Mouse (Mus musculus): ENCODE results near the gene Pbld1. TPM values are rescaled to one million over a fixed set of nuclear protein-coding genes. Genes with fewer than 3 reads are reported as not detected.

Gene Pbld1
- polyA plus RNA-seq, 1 experiment: 4.7 TPM

DNA sequence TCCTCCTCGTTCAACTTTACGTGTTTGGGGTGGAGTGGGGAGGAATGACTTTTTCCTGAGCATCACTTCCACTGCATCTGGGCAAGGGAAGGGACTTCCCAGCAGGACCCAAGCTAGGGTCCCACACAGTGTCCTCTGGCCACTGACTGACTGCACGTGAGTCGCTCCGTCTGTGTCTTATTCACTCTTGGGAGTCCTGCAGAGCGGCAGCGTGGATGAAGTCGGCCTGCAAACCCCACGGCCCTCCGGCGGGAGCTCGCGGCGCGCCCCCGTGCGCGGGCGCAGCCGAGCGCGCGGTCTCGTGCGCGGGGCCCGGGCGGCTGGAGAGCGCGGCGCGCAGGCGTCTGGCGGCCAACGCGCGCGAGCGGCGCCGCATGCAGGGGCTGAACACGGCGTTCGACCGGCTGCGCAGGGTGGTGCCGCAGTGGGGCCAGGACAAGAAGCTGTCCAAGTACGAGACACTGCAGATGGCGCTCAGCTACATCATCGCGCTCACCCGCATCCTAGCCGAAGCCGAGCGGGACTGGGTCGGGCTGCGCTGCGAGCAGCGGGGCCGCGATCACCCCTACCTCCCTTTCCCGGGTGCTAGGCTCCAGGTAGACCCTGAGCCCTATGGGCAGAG, 40.1 kb downstream of the Pbld1 start:
- H3K27ac ChIP-seq (ENCODE audit: insufficient read depth, low read depth, low read length): no peak overlapping the region
- peaks cover 3% of the 10 kb centered on the region for H3K4me1 ChIP-seq (ENCODE audit: control insufficient read depth, insufficient read depth, insufficient read length, low read length)
- no peaks in the 10 kb centered on the region for H3K36me3 ChIP-seq (ENCODE audit: control insufficient read depth, insufficient read depth, low read length)
- TF ChIP-seq CTCF (IDR thresholded peaks at IDR 0.05; ENCODE audit: extremely low read depth, insufficient read length, insufficient replicate concordance, low read depth, low read length) (no peak), POLR2A (IDR thresholded peaks at IDR 0.05; ENCODE audit: low read depth, low read length) (no peak)
- H3K4me3 ChIP-seq (ENCODE audit: low read depth, low read length): peak overlapping the region; percentile 61
- H3K27me3 ChIP-seq (ENCODE audit: control insufficient read depth, insufficient read depth, low read length): peaks cover 21% of the 10 kb centered on the region
- WGBS: under 1% methylated on average over 62 of the region's 62 CpGs

- Histone ChIP-seq H3K4me3 (ENCODE audit: low read depth, low read length) (peak overlapping the region; percentile 61), H3K27ac (ENCODE audit: insufficient read depth, low read depth, low read length) (no peak overlapping the region), H3K27me3 (ENCODE audit: control insufficient read depth, insufficient read depth, low read length) (peaks cover 21% of the 10 kb centered on the region), H3K36me3 (ENCODE audit: control insufficient read depth, insufficient read depth, low read length) (no peaks in the 10 kb centered on the region), H3K4me1 (ENCODE audit: control insufficient read depth, insufficient read depth, insufficient read length, low read length) (peaks cover 3% of the 10 kb centered on the region)
- no peak for TF ChIP-seq CTCF (IDR thresholded peaks at IDR 0.05; ENCODE audit: extremely low read depth, insufficient read length, insufficient replicate concordance, low read depth, low read length)
- TF ChIP-seq POLR2A (IDR thresholded peaks at IDR 0.05; ENCODE audit: low read depth, low read length): no peak
- 32% methylated on average over 9 of the region's 9 CpGs for WGBS
Observed at GRCm38 (mm10) chr10:63100657-63101056, 40.7 kb downstream of the Pbld1 start.

DNA sequence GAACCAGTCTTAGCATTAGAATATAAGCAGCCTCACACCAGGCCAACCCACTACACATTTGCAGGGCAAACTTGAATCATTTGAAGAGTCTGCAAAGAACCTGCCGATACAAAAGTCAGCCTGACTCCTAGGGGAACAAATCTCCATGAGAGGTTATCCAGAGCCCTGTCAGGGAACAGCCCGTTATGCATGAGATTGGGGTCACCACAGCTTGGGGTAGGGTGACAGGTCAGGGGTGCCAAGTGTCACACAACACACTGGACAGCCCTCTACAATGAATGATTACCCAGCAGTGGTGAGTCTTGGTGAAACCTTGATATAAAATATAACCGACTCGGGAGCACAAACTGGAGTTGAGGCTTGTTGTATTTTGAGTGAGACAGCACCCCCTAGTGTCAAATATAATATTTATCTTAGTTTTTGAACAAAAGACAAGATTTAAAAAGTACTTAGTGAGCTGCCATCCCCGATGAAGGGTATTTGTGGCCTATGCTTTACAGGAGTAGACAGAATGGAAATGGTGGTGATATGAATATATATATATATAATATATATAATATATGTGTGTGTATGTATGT, 53.2 kb downstream of the Pbld1 start:
- TF ChIP-seq POLR2A (IDR thresholded peaks at IDR 0.05; ENCODE audit: low read depth, low read length) (no peak), CTCF (IDR thresholded peaks at IDR 0.05; ENCODE audit: extremely low read depth, insufficient read length, insufficient replicate concordance, low read depth, low read length) (peak; percentile 11; the same call in 1 of the 2 replicates)
- WGBS: 39% methylated on average over 5 of the region's 5 CpGs
- no peaks in the 10 kb centered on the region for H3K27me3 ChIP-seq (ENCODE audit: control insufficient read depth, insufficient read depth, low read length)

GRCm38 (mm10) chr10:63113716-63114360, 53.9 kb downstream of the Pbld1 start:
- Histone ChIP-seq H3K4me3 (ENCODE audit: low read depth, low read length) (no peak overlapping the region), H3K4me1 (ENCODE audit: control insufficient read depth, insufficient read depth, insufficient read length, low read length) (no peaks in the 10 kb centered on the region), H3K36me3 (ENCODE audit: control insufficient read depth, insufficient read depth, low read length) (no peaks in the 10 kb centered on the region), H3K27me3 (ENCODE audit: control insufficient read depth, insufficient read depth, low read length) (no peaks in the 10 kb centered on the region), H3K27ac (ENCODE audit: insufficient read depth, low read depth, low read length) (no peak overlapping the region)
- TF ChIP-seq CTCF (IDR thresholded peaks at IDR 0.05; ENCODE audit: extremely low read depth, insufficient read length, insufficient replicate concordance, low read depth, low read length) (no peak), POLR2A (IDR thresholded peaks at IDR 0.05; ENCODE audit: low read depth, low read length) (no peak)
- WGBS: 85% methylated on average over 6 of the region's 6 CpGs

More for the DNA sequence above, 53.2 kb downstream of the Pbld1 start:
- Histone ChIP-seq H3K36me3 (ENCODE audit: control insufficient read depth, insufficient read depth, low read length) (no peaks in the 10 kb centered on the region), H3K27ac (ENCODE audit: insufficient read depth, low read depth, low read length) (no peak overlapping the region), H3K4me3 (ENCODE audit: low read depth, low read length) (no peak overlapping the region), H3K4me1 (ENCODE audit: control insufficient read depth, insufficient read depth, insufficient read length, low read length) (no peaks in the 10 kb centered on the region)

- TF ChIP-seq CTCF (IDR thresholded peaks at IDR 0.05; ENCODE audit: extremely low read depth, insufficient read length, insufficient replicate concordance, low read depth, low read length): no peak
- no peak for TF ChIP-seq POLR2A (IDR thresholded peaks at IDR 0.05; ENCODE audit: low read depth, low read length)
Observed at GRCm38 (mm10) chr10:63115881-63116280, 55.9 kb downstream of the Pbld1 start.

DNA sequence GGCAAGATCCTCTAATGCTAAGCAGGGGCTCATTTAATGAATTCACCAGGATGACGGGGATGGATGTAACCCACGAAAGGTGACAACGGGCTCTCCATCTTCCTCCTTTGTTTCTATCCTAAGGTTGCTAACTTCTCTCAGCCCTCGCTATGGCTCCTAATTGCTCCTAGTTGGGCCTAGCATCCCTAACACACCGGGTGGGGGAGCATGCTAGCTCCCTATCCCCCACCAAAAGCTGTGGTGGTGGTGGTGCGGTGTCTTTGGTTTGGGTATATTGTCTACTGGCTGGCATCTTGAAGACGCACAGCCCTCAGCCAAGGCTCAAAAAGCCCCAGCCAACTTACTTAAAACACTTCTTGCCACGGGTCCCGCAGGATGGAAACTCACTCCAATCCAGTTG, 56.4 kb downstream of the Pbld1 start:
- Histone ChIP-seq H3K4me1 (ENCODE audit: control insufficient read depth, insufficient read depth, insufficient read length, low read length) (no peaks in the 10 kb centered on the region), H3K36me3 (ENCODE audit: control insufficient read depth, insufficient read depth, low read length) (no peaks in the 10 kb centered on the region), H3K27ac (ENCODE audit: insufficient read depth, low read depth, low read length) (no peak overlapping the region), H3K27me3 (ENCODE audit: control insufficient read depth, insufficient read depth, low read length) (no peaks in the 10 kb centered on the region), H3K4me3 (ENCODE audit: low read depth, low read length) (no peak overlapping the region)
- no peak for TF ChIP-seq CTCF (IDR thresholded peaks at IDR 0.05; ENCODE audit: extremely low read depth, insufficient read length, insufficient replicate concordance, low read depth, low read length)
- no peak for TF ChIP-seq POLR2A (IDR thresholded peaks at IDR 0.05; ENCODE audit: low read depth, low read length)
- 94% methylated on average over 9 of the region's 9 CpGs for WGBS

More at GRCm38 (mm10) chr10:63115881-63116280, 55.9 kb downstream of the Pbld1 start:
- Histone ChIP-seq H3K27ac (ENCODE audit: insufficient read depth, low read depth, low read length) (no peak overlapping the region), H3K4me1 (ENCODE audit: control insufficient read depth, insufficient read depth, insufficient read length, low read length) (no peaks in the 10 kb centered on the region), H3K27me3 (ENCODE audit: control insufficient read depth, insufficient read depth, low read length) (no peaks in the 10 kb centered on the region), H3K4me3 (ENCODE audit: low read depth, low read length) (no peak overlapping the region), H3K36me3 (ENCODE audit: control insufficient read depth, insufficient read depth, low read length) (no peaks in the 10 kb centered on the region)
- WGBS: 87% methylated on average over 15 of the region's 15 CpGs

GRCm38 (mm10) chr10:63117583-63117982, 57.6 kb downstream of the Pbld1 start:
- WGBS: 91% methylated on average over 8 of the region's 8 CpGs
- no peaks in the 10 kb centered on the region for H3K4me1 ChIP-seq (ENCODE audit: control insufficient read depth, insufficient read depth, insufficient read length, low read length)
- no peak overlapping the region for H3K4me3 ChIP-seq (ENCODE audit: low read depth, low read length)
- H3K27ac ChIP-seq (ENCODE audit: insufficient read depth, low read depth, low read length): no peak overlapping the region
- H3K27me3 ChIP-seq (ENCODE audit: control insufficient read depth, insufficient read depth, low read length): no peaks in the 10 kb centered on the region
- TF ChIP-seq POLR2A (IDR thresholded peaks at IDR 0.05; ENCODE audit: low read depth, low read length): no peak
- no peak for TF ChIP-seq CTCF (IDR thresholded peaks at IDR 0.05; ENCODE audit: extremely low read depth, insufficient read length, insufficient replicate concordance, low read depth, low read length)
- no peaks in the 10 kb centered on the region for H3K36me3 ChIP-seq (ENCODE audit: control insufficient read depth, insufficient read depth, low read length)
